Mouse (Mus musculus): ENCODE results near the gene Gm28051. TPM values are rescaled to one million over a fixed set of nuclear protein-coding genes. Genes with fewer than 3 reads are reported as not detected.
A peak's percentile ranks its signal among the peaks of the same experiment; 100 is the strongest.

Gm28051 gene
- total and polyA plus RNA-seq, 3 experiments: not detected

DNA sequence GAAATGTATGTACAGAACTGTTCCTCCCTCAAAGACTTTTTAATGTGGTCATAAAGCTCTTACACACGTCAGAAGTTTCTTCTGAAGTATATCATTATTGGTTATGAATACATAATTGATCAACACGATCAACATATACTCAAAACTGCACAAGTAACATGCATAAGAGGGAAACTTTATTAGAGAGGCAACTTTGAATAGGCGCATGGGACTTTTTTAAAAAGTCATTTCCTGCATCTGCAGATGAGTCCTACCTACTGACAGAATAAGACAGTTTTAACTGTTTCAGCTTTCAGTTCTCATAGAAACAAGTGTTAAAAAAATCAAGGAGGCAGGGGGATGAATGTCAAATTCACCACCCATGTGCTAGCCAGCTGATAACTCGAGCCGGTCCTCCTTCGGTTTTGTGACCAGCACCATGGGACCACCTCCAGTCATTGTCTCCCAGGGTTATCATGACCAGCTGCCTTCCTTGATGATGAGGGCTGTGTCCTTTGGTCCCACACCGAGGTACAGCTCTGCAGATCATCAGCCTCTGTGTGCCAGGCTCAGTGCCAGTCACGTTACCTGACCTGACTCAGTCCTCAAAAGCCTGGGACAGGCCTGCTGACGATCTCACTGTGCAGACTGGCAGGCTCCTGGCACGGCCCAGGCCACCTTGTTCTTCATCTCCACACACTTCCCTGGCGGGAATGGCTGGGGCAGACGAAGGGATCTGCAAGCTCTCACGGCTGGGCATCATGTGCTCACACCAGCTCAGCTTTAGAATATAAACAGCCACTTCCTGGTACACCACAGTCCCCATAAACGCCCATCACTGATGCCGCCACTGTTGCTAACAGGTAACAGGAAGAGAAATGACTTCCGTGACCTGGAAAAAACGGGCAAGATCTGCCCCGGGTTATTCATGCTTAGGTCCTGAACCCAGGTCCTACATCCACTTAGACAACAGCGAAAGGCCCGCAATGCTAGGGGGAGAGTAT, 84.4 kb downstream of the Gm28051 start (continued):
- no peak for TF ChIP-seq ZKSCAN1 (IDR thresholded peaks at IDR 0.05; ENCODE audit: borderline replicate concordance, low read depth, low read length)
- TF ChIP-seq CHD1 (IDR thresholded peaks at IDR 0.05; ENCODE audit: low read depth, low read length): no peak
- TF ChIP-seq TCF12 (IDR thresholded peaks at IDR 0.05; ENCODE audit: low read depth, low read length): peak; percentile 15; the same call in 1 of the 2 replicates
- TF ChIP-seq NRF1 (IDR thresholded peaks at IDR 0.05; ENCODE audit: low read depth, low read length): no peak
- TF ChIP-seq KAT2A (IDR thresholded peaks at IDR 0.05; ENCODE audit: insufficient replicate concordance, low read length): no peak

DNA sequence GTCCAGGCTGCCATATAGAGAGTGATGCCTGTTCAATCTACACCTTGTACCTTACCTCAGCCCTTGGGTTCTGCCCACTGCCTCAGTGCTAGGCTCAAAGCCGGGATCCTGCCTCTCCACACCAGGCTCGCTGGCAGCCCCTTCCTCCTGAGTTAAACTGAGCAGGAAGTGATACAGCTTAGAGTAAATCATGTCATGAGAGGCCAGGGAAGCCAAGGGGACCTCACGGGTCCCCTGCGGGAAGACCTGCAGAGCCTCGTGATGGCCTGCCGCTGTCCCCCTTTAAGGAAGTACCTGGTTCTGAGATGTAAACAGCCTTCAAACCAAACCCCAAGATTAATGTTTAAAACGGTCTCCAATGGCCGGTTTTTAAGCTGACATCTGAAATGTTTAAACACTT, 85.4 kb downstream of the Gm28051 start:
- dilution Hi-C loops (cut with MboI; ENCODE audit: extremely low pct_ligation_motif_present, extremely low pct_unique_long_range_greater_than_20kb, low sequenced_read_pairs) (no loop called here), in situ Hi-C loops (cut with MboI; ENCODE audit: low pct_ligation_motif_present, low pct_unique_long_range_greater_than_20kb, low sequenced_read_pairs) (no loop called here)
- peaks cover 24 to 76% of the 10 kb centered on the region in 2 experiments for H3K4me1 ChIP-seq (ENCODE audit: control insufficient read depth in 1 of 2, insufficient read depth in 2 of 2)
- peaks cover 24 to 73% of the 10 kb centered on the region in 2 experiments for H3K36me3 ChIP-seq (replicated peaks in 1 of 2; ENCODE audit: control insufficient read depth in 1 of 2, insufficient read depth in 1 of 2, low read length in 1 of 2)
- no peak for TF ChIP-seq KAT2A (IDR thresholded peaks at IDR 0.05; ENCODE audit: insufficient replicate concordance, low read length)
- no peak for TF ChIP-seq JUN (IDR thresholded peaks at IDR 0.05; ENCODE audit: insufficient read depth, low read depth, low read length)
- no peak for TF ChIP-seq NRF1 (IDR thresholded peaks at IDR 0.05; ENCODE audit: low read depth, low read length)
- TF ChIP-seq CTCF (conservative IDR thresholded peaks at IDR 0.05 in 1 of 2, IDR thresholded peaks at IDR 0.05 in 1 of 2; ENCODE audit: low read depth in 2 of 2, low read length in 2 of 2): no peak
- TF ChIP-seq ZKSCAN1 (IDR thresholded peaks at IDR 0.05; ENCODE audit: borderline replicate concordance, low read depth, low read length): no peak
- no peak for TF ChIP-seq ZNF384 (IDR thresholded peaks at IDR 0.05; ENCODE audit: low read depth, low read length)
- TF ChIP-seq ELF1 (IDR thresholded peaks at IDR 0.05; ENCODE audit: low read depth, low read length): no peak
- no peak for TF ChIP-seq BHLHE40 (IDR thresholded peaks at IDR 0.05; ENCODE audit: low read depth, low read length)
- no peak for TF ChIP-seq MEF2A (IDR thresholded peaks at IDR 0.05; ENCODE audit: borderline replicate concordance, low read depth, low read length)
- no peak for TF ChIP-seq PAX5 (IDR thresholded peaks at IDR 0.05; ENCODE audit: low read length)
- no peak for TF ChIP-seq RCOR1 (conservative IDR thresholded peaks at IDR 0.05; ENCODE audit: low read depth, low read length)
- TF ChIP-seq ZC3H11A (IDR thresholded peaks at IDR 0.05; ENCODE audit: low read depth, low read length): no peak
- H3K79me2 ChIP-seq (replicated peaks; ENCODE audit: control insufficient read depth, extremely low read depth, insufficient read depth, poor library complexity, severe bottlenecking): no peaks in the 10 kb centered on the region; the same call in 1 of the 2 replicates
- H3K9ac ChIP-seq (ENCODE audit: insufficient read depth, low read depth): peak overlapping the region; percentile 5; the same call in 1 of the 2 replicates
- H3K9me3 ChIP-seq (replicated peaks; ENCODE audit: low read length): no peaks in the 10 kb centered on the region
- no peaks in the 10 kb centered on the region for H3K27me3 ChIP-seq (replicated peaks)
- no peak overlapping the region for H3K4me2 ChIP-seq (ENCODE audit: insufficient read depth, low read depth, poor library complexity, severe bottlenecking)
- no peak for DNase-seq (ENCODE audit: extremely low read depth)
- no peak overlapping the region for H3K4me3 ChIP-seq (replicated peaks in 1 of 3; ENCODE audit: low read depth in 2 of 3, low read length in 2 of 3, poor library complexity in 1 of 3)
- H3K27ac ChIP-seq (ENCODE audit: insufficient read depth, low read depth): peak overlapping the region; percentile 62

DNA sequence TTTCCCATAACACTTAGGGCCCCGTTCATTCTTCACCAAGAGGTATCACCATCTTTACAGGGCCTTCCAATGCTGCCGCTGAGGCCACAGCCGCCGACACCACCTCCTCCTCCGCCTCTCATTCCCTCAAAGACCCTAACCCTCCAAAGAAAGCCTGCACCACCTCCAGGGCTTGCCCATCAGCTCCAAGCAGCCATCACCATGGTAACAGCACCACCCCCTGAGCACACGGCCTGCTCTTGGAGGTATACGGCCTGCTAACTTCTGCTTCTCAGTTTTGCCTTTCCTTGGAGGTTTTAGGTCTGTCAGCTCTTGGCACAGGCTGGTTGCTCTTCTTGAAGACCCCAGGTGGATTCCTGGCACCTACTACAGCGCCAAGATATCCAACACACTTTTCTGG, 86.7 kb downstream of the Gm28051 start:
- Histone ChIP-seq H3K9me3 (replicated peaks; ENCODE audit: low read length) (no peaks in the 10 kb centered on the region), H3K4me1 (ENCODE audit: control insufficient read depth in 1 of 2, insufficient read depth in 2 of 2) (peaks cover 22 to 77% of the 10 kb centered on the region in 2 experiments), H3K27ac (ENCODE audit: insufficient read depth, low read depth) (peak overlapping the region; percentile 6; the same call in 1 of the 2 replicates), H3K36me3 (replicated peaks in 1 of 2; ENCODE audit: control insufficient read depth in 1 of 2, insufficient read depth in 1 of 2, low read length in 1 of 2) (peaks cover 27 to 75% of the 10 kb centered on the region in 2 experiments), H3K9ac (ENCODE audit: insufficient read depth, low read depth) (no peak overlapping the region), H3K27me3 (replicated peaks) (no peaks in the 10 kb centered on the region), H3K4me3 (replicated peaks in 1 of 3; ENCODE audit: low read depth in 2 of 3, low read length in 2 of 3, poor library complexity in 1 of 3) (no peak overlapping the region), H3K4me2 (ENCODE audit: insufficient read depth, low read depth, poor library complexity, severe bottlenecking) (no peak overlapping the region), H3K79me2 (replicated peaks; ENCODE audit: control insufficient read depth, extremely low read depth, insufficient read depth, poor library complexity, severe bottlenecking) (no peaks in the 10 kb centered on the region; the same call in 1 of the 2 replicates)
- TF ChIP-seq CHD2 (IDR thresholded peaks at IDR 0.05; ENCODE audit: low read length): no peak
- no peak for DNase-seq (ENCODE audit: extremely low read depth)
- in situ Hi-C loops (cut with MboI; ENCODE audit: low pct_ligation_motif_present, low pct_unique_long_range_greater_than_20kb, low sequenced_read_pairs): no loop called here
- dilution Hi-C loops (cut with MboI; ENCODE audit: extremely low pct_ligation_motif_present, extremely low pct_unique_long_range_greater_than_20kb, low sequenced_read_pairs): no loop called here

Other genes starting within 250 kb of the Gm28051 start
- not detected in 2 replicates for gene Chga, start 202.8 kb downstream of the Gm28051 start, total RNA-seq (2012; rRNA removed)
- gene Chga, start 202.8 kb downstream of the Gm28051 start, total RNA-seq (2014; rRNA removed): not detected in 2 replicates
- not detected in 2 replicates for gene Chga, start 202.8 kb downstream of the Gm28051 start, polyA plus RNA-seq (2012; ENCODE audit: insufficient read length, low read depth)
- gene Itpk1, start 52.8 kb downstream of the Gm28051 start, total RNA-seq (2012; rRNA removed): 16.0 and 19.2 TPM in 2 replicates
- gene Itpk1, start 52.8 kb downstream of the Gm28051 start, total RNA-seq (2014; rRNA removed): 12.8 and 14.0 TPM in 2 replicates
- 24.3 and 25.1 TPM in 2 replicates for gene Itpk1, start 52.8 kb downstream of the Gm28051 start, polyA plus RNA-seq (2012; ENCODE audit: insufficient read length, low read depth)
- gene Moap1, start 14.1 kb downstream of the Gm28051 start, total RNA-seq (2012; rRNA removed): 7.1 and 7.9 TPM in 2 replicates
- 5.5 and 12.7 TPM in 2 replicates for gene Moap1, start 14.1 kb downstream of the Gm28051 start, total RNA-seq (2014; rRNA removed)
- 6.1 and 15.4 TPM in 2 replicates for gene Moap1, start 14.1 kb downstream of the Gm28051 start, polyA plus RNA-seq (2012; ENCODE audit: insufficient read length, low read depth)
- gene Tmem251, start 14.0 kb downstream of the Gm28051 start, total RNA-seq (2012; rRNA removed): 3.9 and 7.2 TPM in 2 replicates
- gene Tmem251, start 14.0 kb downstream of the Gm28051 start, total RNA-seq (2014; rRNA removed): 10.9 and 11.1 TPM in 2 replicates
- gene Tmem251, start 14.0 kb downstream of the Gm28051 start, polyA plus RNA-seq (2012; ENCODE audit: insufficient read length, low read depth): 13.9 and 14.6 TPM in 2 replicates
- 20.9 and 27.4 TPM in 2 replicates for gene Gon7, start within 50 bp of the Gm28051 start, total RNA-seq (2012; rRNA removed)
- 30.0 and 33.6 TPM in 2 replicates for gene Gon7, start within 50 bp of the Gm28051 start, total RNA-seq (2014; rRNA removed)
- 19.6 and 21.1 TPM in 2 replicates for gene Gon7, start within 50 bp of the Gm28051 start, polyA plus RNA-seq (2012; ENCODE audit: insufficient read length, low read depth)
- gene Ubr7, start 202 bp upstream of the Gm28051 start, total RNA-seq (2012; rRNA removed): 47.8 and 48.8 TPM in 2 replicates
- 80.4 and 89.4 TPM in 2 replicates for gene Ubr7, start 202 bp upstream of the Gm28051 start, total RNA-seq (2014; rRNA removed)
- gene Ubr7, start 202 bp upstream of the Gm28051 start, polyA plus RNA-seq (2012; ENCODE audit: insufficient read length, low read depth): 44.7 and 46.3 TPM in 2 replicates
- 5.7 and 6.7 TPM in 2 replicates for gene Gm20604, start 907 bp upstream of the Gm28051 start, total RNA-seq (2012; rRNA removed)
- gene Gm20604, start 907 bp upstream of the Gm28051 start, total RNA-seq (2014; rRNA removed): 13.6 and 14.4 TPM in 2 replicates
- gene Gm20604, start 907 bp upstream of the Gm28051 start, polyA plus RNA-seq (2012; ENCODE audit: insufficient read length, low read depth): 9.2 and 11.3 TPM in 2 replicates
- gene Btbd7, start 120.7 kb upstream of the Gm28051 start, total RNA-seq (2012; rRNA removed): 3.6 and 4.2 TPM in 2 replicates
- 7.2 and 7.4 TPM in 2 replicates for gene Btbd7, start 120.7 kb upstream of the Gm28051 start, total RNA-seq (2014; rRNA removed)
- 4.1 and 5.1 TPM in 2 replicates for gene Btbd7, start 120.7 kb upstream of the Gm28051 start, polyA plus RNA-seq (2012; ENCODE audit: insufficient read length, low read depth)
- not detected in 2 replicates for gene Cox8c, start 141.6 kb upstream of the Gm28051 start, total RNA-seq (2012; rRNA removed)
- not detected in 2 replicates for gene Cox8c, start 141.6 kb upstream of the Gm28051 start, total RNA-seq (2014; rRNA removed)
- gene Cox8c, start 141.6 kb upstream of the Gm28051 start, polyA plus RNA-seq (2012; ENCODE audit: insufficient read length, low read depth): not detected in 2 replicates
- 0.04 TPM in 2 replicates for gene Unc79, start 191.1 kb upstream of the Gm28051 start, total RNA-seq (2012; rRNA removed)
- gene Unc79, start 191.1 kb upstream of the Gm28051 start, total RNA-seq (2014; rRNA removed): 0.05 and 0.07 TPM in 2 replicates
- 0.46 and 0.86 TPM in 2 replicates for gene Unc79, start 191.1 kb upstream of the Gm28051 start, polyA plus RNA-seq (2012; ENCODE audit: insufficient read length, low read depth)